Mouse (Mus musculus) common myeloid progenitor, adult 5-6 weeks (primary cell): ENCODE data around the gene Pitpnm3. TPM values are rescaled to one million over a fixed set of nuclear protein-coding genes. Genes with fewer than 3 reads are reported as not detected.

Source experiments
- ATAC-seq: replicated peaks from 2 replicates; pipeline ENCODE4 v1.8.0; 2016; ENCODE audit warnings: low read depth, mild to moderate bottlenecking, moderate TSS enrichment, inconsistent platforms; ENCODE audit not compliant: poor library complexity, severe bottlenecking
- total RNA-seq: library from RNA; stranded (forward); fragments of 200-1000, 187-1606 nt; gene quantifications from 2 replicates; pipeline ENCODE4 v1.2.3, GENCODE M21; 2017

Gene Pitpnm3
- total RNA-seq, 1 experiment from 2014 or later, result not detected

DNA sequence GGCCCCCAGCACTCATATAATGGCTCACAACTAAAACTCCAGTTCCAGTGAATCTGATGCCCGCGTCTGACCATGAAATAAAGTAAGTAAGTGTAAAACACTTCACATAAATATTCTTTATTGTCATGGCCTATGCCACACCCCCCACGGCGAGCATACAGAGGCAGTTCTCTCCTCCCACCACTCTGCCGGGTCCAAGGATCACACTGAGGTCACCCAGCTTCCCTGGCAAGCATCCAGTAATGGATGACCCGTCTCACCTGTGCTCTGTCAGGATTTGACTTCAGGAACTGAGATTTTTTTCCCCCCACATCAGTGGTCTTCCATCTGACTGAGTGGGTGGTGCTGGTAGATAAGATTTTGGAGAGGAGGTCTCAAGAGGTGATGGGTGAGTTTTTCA is 4.6 kb upstream of the Pitpnm3 start:
- ATAC-seq, result no peak

DNA sequence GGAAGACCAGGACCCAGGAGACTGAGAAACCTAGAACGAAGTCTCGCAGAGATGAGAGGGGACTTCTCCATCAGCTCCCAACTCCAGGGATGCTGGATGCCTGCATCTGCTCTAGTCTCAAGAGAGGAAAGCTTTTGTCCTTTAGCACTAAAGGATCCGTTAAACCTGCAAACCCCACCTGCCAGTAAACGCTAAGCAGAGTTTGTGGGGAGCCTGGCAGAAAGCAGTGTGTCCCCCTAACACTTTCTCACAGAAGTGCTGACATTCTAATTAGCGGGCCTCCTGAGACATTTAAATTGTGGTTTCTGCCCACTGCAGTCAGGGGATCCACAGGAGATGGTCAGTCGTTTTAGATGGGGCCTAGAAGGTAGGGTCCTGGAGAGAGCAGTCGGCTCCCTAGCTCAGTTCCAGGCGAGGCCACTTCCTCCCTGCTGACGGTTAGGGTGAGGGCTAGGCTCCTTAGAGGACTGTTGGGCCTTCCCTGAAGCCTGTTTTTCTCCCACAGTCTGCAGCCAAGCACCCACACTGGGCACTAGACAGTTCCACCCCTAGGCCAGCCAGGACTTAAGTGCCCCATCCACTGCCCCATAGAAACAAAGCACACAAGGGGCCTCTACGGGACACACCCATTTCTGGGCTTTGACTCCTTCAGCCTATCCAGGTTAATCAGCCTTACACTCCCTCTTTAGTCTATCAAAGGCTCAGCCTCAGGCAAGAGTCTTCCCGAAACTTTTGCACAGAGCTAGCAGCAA is 829 bp upstream of the Pitpnm3 start:
- no peak for ATAC-seq

DNA sequence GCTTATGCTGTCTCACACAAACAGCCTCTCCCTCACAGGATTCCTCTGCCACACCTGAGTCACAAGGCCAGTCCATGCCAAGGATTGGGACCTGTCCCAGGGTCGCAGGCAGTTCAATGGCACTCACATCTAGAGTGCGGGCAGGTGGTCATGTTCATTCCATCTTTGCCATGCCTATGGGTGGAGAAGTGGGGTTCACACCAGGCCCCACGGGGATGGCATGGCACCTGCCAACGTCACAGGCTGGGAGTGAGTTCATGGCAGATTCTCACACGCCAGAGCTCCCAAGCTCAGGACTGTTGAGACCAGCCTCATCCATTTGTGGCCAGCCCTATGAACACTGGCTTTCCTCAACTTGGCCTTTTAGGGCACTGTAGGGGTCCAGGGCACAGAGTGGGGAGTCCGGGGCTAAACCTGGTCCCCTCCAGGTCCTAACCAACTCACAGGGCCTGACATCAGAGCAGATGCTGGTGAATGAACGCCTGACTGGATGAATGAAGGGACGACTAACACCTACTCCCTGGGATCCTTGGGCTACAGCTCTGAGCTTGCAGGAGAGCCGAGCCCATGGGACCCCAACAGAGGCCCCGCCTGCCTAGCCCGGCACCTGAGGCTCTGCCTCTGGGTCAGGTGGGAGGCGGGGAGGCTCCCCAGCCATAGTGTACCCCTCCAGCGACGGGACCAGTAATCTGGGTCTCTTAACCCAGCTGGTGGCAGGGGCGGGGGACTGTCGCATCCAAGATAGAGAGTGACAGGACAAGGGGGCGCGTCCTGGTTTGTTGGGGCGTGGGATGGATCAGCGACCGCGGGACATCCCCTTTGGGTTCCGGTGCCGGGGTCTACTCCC is 819 bp downstream of the Pitpnm3 start:
- ATAC-seq, result no peak

- ATAC-seq, result no peak
These were observed 2.5 kb downstream of the Pitpnm3 start for GRCm38 (mm10) chr11:72133075-72133474.

DNA sequence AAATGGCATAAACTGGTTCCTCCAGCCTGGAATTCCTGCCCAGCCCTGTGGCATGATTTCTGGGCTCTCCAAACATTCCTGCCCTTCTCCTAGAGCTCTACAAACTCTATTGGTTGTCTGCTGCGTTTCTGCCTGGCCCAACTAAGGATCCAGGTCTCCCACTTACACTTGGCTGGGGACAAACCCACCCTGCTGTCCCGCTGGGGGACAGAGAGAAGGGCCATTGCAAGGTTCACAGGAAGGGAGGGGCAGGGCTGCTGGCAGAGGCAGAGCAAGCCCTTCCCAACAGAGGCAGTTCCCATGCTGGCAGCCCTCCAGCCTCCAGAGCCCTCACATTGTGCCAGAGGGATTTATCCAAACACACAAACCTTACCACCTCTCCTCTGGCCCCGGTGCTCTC is 3.3 kb downstream of the Pitpnm3 start:
- ATAC-seq, result no peak

DNA sequence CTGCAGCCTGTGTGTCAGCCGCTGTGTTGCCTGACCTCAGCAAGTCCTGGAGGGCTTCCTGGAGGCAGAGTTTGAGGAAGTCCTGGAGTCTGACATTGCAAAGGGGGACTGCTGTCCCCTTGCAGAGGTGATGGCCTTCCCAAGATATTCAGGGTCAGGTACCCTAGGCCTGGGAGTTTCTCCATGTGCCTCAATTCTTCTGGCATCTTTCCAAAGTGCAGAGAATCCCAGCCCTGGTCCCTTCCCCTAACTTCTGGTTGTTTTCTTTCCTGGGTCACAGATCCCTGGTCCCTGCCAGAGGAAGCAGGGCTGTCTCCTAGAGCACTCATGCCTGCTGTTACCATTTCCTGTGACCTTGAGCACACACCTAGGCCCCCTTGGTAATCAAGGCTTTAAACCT is 3.9 kb downstream of the Pitpnm3 start:
- no peak for ATAC-seq

DNA sequence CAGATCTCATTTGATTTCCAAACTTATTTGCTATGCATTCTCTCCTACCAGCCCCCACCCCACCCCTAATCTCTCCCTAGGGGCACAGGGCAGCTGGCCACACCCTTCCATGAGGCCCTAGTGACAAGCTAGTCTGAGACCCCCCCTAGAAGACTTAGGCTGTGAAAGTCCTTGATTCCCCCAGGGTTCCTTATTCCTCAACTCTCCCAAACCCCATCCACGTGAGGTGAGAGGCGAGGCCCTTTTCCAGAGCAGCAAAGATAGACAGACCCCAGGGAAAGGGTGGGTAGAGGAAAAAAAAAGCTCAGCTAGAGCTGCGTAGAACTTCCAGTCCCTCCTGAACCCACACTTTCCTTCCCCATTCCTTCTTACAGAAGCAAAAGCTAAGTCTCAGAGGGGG is 4.7 kb downstream of the Pitpnm3 start:
- ATAC-seq, result no peak

DNA sequence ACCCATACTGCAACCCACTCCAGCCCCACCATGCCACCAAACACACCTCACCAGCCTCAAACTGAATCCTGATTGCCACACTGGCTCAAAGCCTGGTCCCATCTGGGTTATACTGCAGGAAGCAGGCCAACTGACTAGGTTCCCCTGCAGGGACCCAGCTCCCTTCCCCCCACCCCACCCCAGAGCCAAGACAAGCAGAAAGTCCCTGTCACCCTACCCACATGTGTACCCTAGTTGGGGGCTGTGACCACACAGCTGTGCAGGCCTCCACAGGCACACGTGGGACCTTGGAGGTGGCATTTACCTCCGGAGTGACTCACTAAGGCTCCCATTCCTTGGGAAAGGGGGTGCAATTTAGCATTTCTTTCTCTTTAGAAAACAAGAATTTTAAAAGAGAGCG is 5.1 kb downstream of the Pitpnm3 start:
- ATAC-seq, result no peak

DNA sequence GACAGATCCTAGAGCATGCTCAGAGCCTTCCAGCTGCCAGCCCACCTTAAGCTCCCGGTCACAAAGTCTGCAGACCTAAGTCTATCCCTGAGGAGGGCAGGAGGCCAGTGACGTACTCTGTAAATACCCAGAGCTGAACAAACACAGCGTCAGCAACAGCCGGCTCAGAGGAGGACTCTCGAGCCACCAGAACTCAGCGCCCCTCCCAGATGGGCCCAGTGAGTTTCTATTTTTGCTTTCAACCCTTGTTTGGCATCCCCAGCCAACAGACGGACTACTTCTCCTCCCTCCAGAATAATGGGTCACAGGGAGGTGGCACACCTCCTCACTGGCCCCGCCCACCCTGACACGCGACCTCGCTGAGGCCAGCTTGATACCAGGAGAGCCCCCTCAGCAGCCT is 5.6 kb downstream of the Pitpnm3 start:
- ATAC-seq, result no peak

GRCm38 (mm10) chr11:72129032-72129894 is 6.3 kb downstream of the Pitpnm3 start:
- no peak for ATAC-seq

DNA sequence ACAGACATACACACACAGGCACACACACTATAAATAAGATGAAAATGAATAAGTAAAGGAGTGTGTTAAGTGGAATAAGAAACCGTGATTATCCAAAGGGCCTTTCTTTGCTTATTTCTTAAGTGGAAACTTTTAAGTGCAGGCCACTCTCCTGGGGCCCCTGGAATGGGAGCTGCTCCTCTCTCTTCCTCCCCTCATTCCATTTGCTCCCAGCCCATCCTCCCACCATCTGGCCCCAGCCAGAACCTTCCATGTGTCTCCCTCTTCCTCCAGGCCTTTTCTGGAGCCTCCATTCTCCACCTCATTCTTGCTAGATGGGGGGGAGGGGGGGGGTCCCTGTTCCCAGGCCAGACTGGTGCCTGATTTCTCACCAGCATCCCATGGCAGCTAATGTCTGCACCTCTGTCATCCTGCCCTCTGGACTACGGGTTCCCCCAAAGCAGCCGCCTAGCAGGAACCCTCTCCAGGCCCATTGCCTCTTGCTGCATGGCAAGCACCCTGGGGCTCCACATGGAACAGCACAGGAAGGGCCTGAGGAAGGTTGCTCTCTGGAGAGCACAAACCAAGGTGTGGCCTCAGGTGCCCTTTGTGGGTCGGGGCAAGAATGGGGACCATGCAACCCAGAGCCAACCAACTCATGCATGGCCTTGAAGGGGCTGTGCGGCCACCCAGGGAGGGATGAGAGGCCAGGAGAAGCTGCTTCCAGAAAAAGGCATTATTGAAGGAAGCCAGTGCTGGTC is 8.0 kb downstream of the Pitpnm3 start:
- ATAC-seq, result no peak

GRCm38 (mm10) chr11:72125781-72126180 is 9.8 kb downstream of the Pitpnm3 start:
- ATAC-seq, result no peak

GRCm38 (mm10) chr11:72123531-72123930 is 12.0 kb downstream of the Pitpnm3 start:
- ATAC-seq, result no peak

GRCm38 (mm10) chr11:72120354-72120753 is 15.2 kb downstream of the Pitpnm3 start:
- no peak for ATAC-seq

GRCm38 (mm10) chr11:72118630-72119029 is 16.9 kb downstream of the Pitpnm3 start:
- ATAC-seq, result no peak

GRCm38 (mm10) chr11:72113296-72113695 is 22.3 kb downstream of the Pitpnm3 start:
- ATAC-seq, result no peak

DNA sequence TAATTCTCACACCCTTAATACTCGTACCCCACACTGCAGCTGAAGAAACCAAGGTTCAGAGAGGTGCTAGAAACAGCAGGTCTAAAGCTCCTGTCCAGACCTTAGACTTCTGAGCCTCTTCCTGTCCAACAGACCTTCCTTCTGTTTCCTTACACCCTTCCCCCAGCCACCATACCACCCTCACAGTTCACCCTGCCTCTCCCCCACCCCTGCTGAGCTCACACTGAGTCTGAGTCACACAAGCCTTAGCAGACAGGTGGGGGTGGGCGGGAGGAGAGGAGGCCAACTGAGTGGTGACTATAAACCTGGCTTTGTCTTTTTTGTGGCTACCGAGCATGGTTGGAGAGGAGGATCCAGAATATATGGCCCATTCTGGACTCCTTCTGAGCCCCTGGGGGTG is 24.9 kb downstream of the Pitpnm3 start:
- no peak for ATAC-seq

DNA sequence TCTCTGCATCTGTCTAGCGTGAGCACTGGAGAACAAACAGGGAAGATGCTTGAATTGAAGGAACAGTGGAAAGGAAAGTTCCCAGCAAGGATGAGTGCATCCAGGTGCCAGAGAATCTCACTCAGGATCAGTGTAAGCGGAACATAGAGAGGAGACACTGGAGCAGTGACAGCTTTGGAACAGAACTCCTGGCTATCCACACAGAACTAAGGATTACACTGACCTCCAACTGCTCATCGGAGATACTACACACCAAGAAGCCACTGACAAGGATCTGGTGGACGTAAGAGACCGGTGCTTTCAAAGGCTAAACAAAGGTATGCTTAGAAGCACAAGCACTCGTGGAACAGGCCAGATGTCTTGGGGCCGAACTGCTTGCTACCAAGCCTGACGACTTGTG is 31.4 kb downstream of the Pitpnm3 start:
- ATAC-seq, result no peak

DNA sequence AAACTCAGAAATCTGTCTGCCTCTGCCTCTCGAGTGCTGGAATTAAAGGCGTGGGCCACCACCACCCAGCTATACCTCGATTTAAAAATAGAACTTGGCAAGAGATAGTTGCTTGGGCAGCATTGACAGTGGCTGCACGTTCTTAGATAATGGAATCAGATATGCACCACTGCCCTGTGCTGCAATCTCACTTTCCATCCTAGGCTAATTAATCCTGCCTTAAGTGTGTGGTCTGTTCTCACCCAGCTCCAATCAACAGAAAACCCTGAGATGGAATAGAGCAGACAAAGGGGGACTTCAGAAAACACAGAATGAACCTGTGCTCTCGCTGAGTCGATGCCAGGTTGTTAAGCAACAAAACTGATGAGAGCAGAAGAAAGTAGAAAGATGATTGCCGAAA is 32.0 kb downstream of the Pitpnm3 start:
- ATAC-seq, result no peak

- no peak for ATAC-seq
These were observed 34.6 kb downstream of the Pitpnm3 start for GRCm38 (mm10) chr11:72100996-72101395.
